Mouse (Mus musculus): ENCODE measurements at regions not wholly inside any gene's neighbourhood (a gene's known extent, or its start where the extent isn't known, plus 50 kb on each side); places are given as distances from the start of the nearest gene placed in this dataset.

DNA sequence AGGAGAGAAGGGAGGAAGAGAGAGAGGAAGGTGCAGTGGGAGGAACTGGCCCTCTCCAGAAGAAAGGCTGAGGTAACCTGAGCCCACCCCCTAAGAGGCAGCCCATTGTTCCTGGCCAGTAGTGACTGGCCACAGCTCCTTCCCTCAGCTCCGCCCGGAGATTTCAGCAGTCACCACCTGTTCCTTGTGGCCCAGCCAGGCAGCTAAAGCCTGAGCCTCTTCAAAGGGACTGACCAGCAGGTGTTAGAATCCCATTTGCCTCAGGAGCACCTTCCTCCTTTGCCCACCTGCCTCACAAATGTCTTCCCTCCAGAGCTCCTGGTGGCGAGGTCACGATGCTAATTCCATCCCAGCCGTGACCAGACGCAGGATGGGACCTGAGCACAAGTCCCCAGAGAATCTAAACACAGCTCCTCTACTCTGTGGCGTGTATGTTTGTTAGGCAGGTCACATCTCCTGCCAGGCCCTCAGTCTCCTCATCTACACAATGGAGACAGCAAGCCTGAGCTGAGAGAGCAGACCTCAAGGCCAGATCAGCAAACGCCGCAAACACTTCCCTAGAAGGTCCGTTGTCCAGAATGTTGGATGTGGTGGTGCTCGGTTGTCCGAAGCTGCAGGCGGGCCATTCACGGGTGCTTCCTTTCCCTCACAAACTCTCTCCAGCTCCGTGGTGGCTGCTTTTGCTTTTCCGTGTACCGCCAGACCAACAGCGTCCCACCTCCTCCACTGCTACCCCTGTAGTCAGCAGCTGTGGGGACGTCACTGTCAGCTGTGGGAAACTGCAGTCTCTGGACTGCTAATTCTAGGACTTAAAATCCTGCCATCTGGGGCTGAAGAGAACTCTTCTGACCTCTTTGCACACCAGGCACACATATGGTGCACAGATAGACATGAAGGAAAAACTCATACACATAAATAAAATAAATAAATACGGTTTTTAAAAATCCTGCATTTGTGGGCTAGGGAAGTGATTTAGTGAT lies 145.8 kb upstream of the Rad23b start:
- DNase-seq (ENCODE audit: low spot score) = no peak

- DNase-seq (ENCODE audit: low spot score) = no peak
These were observed 143.6 kb upstream of the Rad23b start for GRCm38 (mm10) chr4:55206226-55206625.

DNA sequence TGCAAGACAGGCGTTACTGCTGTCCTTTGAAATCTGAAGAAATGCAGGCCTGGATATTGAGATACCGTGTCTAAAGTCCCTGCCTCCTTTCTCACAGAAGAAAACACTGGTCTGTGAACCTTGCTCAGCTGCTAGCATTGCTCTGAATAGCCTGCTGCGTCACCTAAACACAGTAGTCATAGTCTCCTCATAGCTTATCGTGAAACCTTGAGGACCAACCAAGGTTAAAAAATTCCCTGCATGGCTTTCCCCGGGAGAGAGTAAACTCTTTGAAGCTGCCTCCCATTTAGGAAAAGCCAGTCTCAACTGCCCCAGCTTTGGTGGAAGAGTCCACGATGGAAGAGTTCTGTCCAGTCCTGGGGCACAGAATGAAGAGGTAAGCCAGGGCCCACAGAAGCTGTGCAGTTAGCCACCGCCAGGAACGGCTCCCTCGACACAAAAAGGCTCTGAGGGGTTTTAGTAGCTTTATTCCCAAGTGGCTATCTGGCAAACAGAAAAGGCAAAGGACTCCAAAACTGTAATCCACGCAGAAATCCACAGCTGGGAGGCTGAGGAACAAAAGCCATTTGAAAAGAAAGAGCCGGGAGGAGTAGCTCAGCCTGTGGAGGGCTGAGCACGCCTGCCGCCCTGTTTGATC lies 142.0 kb upstream of the Rad23b start:
- DNase-seq (ENCODE audit: low spot score) = no peak

DNA sequence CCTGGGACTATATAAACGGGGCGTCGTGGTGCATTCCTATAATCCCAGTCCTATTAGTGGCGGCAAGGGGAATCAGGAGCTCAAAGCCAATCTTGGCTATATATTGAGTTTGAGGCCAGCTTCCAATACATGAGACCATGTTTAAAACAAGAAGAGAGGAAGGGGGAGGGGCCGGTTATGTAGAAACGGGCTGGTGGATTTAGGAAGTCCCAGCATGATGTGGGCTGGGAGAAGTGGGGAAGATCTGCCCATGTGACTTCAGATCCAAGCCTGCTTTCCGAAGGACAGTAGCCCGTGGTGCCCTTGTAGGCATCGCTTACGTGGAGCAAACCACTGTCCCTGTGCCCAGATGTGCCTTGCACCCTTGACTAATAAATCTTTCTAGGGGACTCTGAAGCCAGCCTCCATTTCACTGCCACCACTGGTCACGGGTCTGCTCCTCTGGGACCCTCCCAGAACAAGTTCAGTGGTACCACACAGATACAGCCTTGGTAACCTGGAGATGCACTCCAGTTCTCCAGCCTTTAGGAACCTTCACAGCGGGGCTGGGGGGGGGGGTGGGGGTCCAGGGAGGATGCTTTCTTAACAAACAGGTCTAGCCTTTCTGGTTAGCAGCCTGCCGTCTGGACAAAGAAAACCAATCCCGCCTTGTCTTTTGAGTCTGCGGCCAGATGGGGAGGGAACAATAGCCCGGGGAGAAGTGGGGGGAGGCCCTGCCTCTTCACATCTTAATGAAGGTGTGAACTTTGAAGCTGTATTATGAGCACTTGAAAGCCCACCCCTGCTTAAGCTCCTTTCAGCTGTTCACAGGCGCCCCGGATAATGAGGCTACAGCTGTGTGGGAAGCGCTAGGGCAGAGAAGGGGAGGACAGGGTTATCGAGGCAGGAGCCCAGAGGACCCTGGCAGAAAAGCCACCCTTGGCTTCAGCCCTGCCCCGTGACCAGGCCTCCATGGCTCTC lies 141.2 kb upstream of the Rad23b start:
- DNase-seq (ENCODE audit: low spot score) = peak; percentile 8

DNA sequence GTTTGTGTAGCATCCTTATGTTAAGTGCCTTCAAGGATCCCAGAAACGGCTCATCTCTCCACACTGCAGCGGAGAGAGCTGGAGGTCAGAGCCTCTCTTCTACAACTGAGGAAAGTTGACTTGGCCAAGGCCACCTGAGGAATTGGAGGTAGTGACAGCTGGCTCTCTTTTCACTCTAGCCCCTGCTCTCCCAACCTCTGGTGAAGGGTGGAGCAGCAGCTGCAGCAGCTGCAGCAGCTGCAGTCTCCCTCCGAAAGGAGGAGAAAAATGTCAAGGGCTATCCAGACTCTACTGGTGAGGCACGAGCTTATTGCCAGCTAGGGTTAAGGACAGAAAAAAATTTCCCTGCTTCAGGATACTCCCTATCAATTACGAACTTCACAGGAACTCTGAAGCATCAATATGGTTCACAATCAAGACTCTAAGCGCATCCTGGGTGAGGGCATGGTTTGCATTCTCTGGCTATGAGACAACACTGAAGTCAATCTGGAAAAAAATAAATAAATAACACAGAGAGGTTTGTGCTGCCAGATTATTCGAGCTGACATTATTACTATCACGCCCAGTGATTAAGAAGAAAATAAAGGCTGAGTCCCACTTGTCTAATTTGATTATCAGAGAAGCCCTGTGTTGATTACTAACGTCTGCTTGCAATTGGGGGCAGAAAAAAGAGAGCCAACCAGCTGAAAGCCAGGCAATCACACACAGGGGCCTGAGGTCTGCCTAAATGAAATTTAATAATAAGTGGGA lies 134.2 kb upstream of the Rad23b start:
- DNase-seq (ENCODE audit: low spot score) = no peak

DNA sequence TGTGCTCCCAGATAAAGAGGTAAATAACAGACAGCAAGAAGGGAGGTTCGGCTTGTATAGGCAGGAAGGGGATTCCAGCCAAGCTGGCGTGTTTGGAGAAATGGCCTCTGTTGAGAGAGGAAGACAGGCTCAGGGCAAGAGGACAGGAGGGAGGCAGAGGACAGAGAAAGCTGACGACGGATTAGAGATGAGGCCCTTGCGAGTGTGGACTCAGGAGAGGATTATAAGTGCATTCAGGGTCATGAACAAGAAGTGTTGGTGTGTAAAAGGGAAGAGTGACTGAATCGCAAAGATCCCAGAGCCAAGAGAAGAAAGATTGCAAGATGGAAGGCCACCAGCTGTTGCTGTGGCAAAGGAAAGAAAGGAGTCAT lies 133.7 kb upstream of the Rad23b start:
- no peak for DNase-seq (ENCODE audit: low spot score)

DNA sequence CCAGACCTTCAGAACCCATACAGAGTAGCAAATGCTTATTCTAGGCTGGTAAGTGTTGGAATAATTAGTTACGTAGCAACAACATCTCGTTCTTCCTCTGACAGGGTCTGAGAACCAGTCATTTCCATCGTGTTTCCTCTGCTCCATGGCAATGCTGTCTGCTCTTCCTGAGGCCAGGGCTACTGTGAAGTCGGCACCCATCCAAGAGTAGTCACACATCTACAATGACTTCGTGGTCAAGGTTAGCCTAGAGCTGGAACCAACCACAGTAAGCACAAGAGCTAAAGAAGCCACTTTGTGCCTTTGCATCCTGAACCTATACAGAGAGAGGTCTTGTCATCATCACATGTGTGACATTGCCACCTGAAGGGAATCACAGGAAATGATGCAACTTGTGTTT lies 124.1 kb upstream of the Rad23b start:
- no peak for DNase-seq (ENCODE audit: low spot score)

DNA sequence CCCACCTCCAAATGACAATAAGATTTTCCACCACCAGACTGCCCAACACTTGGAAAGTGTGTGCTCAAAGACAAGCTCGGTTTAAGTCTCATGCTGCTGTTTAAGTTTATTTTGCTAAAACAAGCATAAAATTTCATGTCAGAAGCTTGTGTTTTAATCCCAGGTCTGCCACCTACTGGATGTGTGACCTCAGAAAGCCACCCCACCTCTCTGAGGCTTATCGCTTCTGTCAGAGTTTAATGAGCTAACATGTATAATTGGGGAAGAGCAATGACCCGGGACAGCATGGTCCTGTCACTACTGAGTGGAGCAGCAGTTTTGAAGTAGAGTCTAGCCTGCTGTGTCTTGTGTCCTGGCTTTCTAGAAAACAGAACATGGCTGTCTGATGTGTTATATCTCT lies 122.4 kb upstream of the Rad23b start:
- no peak for DNase-seq (ENCODE audit: low spot score)

- DNase-seq (ENCODE audit: low spot score) = no peak
These were observed 118.3 kb upstream of the Rad23b start for GRCm38 (mm10) chr4:55231522-55231921.

GRCm38 (mm10) chr4:55237856-55238255 lies 112.0 kb upstream of the Rad23b start:
- DNase-seq (ENCODE audit: low spot score) = no peak

GRCm38 (mm10) chr4:55240450-55240849 lies 109.4 kb upstream of the Rad23b start:
- DNase-seq (ENCODE audit: low spot score) = peak; percentile 48

DNA sequence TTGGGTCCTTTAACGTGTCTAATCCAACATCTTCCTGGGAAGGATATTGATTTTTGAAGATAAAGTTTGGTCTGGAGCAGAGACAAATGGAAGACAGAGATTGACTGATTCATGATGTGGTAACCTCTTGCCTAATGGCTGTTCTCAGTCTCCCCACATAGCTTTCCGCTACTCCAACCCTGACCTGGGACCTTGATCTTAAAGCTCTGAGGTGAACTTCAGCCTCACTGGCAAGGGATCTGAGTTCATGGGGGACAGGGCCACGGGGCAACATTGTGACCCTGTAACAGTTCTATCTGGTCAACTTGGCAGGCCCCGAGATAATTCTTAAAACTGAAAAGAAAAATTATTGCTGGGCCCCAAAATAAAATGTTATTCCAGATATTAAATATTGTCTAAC lies 107.5 kb upstream of the Rad23b start:
- no peak for DNase-seq (ENCODE audit: low spot score)

DNA sequence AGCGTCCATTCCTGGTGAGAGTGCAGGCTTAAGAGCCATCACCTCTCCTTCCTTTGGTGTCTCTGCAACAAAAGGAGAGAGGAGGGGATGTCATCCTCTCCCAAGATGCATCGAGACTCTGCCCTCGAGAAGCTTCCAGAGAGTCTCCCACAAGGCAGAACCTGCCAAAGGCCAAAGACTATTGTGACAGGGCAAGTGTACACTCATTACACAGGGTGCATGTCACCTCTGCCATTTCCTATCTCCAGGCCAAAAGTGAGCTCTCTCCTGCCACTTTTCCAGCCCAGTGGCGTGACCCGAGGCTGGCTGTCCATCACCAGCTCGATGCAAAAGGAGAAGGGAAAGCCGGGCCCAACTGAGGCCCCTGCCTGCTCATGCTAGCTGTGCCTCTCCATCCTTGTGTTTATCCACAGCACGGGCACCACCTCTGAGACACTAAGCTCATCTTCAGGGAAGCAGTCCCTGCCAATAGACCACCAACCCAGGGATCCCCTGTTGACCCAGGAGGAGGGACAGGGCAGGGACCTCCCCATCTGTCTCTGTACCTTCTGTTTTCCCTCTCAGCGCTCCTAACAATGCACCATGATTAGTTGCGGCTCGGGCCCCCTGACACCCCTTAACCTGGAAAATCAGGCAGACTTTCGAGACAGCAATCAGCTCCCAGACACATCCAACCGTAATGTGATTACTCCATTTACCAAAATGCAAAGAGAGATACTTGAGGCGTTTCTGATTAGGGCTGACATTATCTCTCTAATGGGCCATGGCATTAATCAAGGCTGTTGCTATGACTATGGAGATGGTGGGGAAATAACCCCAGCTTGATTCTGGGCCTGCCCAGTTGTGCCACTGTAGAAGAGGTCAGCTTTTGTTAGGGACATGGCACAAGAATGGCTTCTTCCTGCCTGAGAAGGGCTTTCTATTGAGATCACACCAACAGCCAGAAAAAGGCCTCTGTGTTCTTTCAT lies 106.5 kb upstream of the Rad23b start:
- DNase-seq (ENCODE audit: low spot score) = no peak

DNA sequence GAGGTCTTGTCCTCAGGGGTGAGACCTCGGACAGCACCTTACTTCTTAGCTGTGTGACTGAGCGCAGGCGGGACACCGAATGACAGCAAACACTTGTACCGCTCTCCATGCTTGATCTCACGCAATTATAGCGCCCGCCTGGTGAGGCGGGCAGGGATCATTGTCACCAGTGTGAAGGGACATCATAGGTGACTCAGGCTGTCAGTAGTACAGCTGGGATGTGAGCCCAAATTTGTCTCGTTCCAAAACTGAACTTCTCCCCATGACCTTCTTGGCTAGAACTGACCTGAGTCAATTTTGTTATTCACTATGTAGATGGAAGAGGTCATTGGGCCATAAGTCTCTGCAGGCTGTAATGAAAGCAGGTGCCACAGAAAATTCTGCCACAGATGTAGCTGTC lies 104.1 kb upstream of the Rad23b start:
- DNase-seq (ENCODE audit: low spot score) = no peak

DNA sequence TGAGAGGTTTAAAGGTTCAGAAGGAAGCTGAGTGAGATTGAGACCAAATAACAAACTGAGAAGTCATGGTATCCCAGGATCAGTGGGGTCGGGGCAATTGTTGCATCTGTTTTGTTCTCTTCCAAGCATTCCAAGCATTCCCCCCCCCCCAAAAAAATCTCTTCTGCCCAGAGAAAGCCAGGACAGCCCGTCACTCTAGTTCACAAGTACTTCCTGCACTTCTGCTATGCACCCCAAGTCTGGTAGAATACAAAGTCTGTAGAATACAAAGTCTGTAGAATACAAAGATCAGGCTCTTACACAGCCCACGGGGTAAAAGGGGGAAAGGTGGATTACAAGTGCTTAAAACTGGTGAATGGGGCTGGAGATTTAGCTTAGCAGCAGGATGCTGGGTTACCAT lies 99.5 kb upstream of the Rad23b start:
- no peak for DNase-seq (ENCODE audit: low spot score)

GRCm38 (mm10) chr4:55251546-55251945 lies 98.3 kb upstream of the Rad23b start:
- DNase-seq (ENCODE audit: low spot score) = no peak

- no peak for DNase-seq (ENCODE audit: low spot score)
These were observed 96.1 kb upstream of the Rad23b start for GRCm38 (mm10) chr4:55253769-55254168.

- no peak for DNase-seq (ENCODE audit: low spot score)
These were observed 77.7 kb upstream of the Rad23b start for GRCm38 (mm10) chr4:55271965-55272630.

GRCm38 (mm10) chr4:55276300-55276952 lies 73.4 kb upstream of the Rad23b start:
- DNase-seq (ENCODE audit: low spot score) = no peak
